Mouse (Mus musculus) embryo, embryonic 9.5 days (tissue): ENCODE measurements around the gene Ptger1.

Experiments used
- DNase-seq: peaks from one replicate; pipeline ENCODE4 v3.0.0-alpha.2; 2017; ENCODE audit errors: extremely low spot score

The Ptger1 gene

DNA sequence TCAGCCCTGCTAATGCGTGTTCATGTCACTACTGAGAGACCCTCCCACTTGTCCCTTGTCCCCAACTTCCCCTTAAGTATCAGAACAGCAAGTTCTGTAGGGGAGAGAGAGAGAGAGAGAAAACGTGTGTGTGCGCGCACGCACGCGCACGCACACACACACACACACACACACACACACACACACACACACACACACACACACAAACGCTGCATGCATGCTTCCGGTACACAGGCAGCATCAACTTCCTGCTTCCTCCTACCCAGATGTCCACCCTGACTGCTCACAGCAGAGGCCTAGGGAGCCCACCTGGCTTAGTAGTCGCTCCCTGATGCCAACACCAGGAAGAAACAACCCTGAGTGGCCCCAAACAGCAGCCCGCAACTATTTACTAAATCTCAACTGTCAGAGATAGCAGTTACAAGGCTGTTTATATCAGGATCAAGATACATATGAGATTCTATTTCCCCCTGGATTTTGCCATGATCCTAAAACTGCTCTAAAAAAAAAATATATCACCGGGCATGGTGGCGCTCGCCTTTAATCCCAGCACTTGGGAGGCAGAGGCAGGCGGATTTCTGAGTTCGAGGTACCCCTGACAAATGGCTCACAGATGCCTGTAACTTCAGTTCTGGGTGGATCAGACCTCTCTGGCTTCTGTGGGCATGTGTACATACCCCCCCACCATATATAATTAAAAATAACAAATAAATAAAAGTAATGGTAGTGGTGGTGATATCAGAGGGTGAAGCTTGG lies 29.1 kb downstream of the Ptger1 start:
- no peak for DNase-seq

DNA sequence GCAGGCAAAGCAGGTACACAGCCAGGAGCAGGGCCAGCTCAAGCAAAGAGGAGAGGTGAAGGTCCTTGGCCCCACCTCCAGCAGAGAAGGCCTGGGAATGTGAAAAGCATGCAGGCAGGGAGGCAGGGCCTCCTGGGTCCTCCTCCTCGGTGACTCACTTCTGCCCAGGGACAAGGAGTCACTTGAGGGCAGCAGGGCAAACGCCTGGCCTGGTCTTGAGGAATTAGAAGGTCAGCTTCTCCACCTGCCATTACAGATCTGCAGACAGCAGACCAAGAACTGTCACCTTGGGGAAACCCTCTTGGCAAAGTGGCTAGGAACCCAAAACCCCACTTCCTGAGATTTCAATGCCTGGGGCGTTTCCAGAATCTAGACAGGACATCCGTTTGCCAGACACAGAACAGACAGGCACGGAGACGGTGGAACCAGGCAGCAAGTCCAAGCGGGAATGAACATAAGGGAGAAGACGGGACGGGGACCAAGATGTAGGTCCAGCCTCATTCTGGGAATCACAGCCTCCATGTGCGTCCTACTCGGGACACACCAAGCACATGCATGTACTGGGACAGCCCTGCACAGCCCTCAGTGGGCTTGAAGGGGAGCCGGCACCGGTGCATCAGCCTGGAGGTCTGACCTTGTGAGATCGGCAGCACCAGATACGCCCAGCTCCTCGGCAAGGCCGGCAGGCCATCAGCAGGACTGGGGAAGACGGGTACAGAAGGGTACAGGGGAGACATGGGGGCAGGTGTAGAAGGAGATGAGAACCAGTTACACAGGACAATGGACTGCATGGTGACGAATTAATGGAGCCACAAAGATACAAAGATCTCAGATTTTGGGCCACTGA lies 31.1 kb downstream of the Ptger1 start:
- DNase-seq: no peak

DNA sequence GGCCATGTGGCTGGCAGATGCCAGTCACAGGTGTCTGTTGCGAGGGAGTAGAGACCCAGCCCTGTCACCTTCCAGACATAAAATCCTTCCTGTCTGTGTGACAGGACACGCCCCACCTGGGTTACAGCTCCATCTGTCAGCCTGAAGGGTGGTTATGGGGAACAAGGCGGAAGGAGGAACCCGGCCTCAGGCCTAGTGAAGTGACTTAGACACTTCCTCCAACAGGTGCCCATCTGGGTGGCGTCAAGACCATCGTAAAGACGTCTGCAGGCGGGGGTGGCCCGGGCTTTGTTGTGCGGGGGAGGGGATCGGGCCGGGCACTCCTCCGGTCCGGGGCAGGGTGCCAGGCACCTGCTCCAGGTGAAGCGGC lies 31.8 kb downstream of the Ptger1 start:
- DNase-seq: peak; percentile 35

DNA sequence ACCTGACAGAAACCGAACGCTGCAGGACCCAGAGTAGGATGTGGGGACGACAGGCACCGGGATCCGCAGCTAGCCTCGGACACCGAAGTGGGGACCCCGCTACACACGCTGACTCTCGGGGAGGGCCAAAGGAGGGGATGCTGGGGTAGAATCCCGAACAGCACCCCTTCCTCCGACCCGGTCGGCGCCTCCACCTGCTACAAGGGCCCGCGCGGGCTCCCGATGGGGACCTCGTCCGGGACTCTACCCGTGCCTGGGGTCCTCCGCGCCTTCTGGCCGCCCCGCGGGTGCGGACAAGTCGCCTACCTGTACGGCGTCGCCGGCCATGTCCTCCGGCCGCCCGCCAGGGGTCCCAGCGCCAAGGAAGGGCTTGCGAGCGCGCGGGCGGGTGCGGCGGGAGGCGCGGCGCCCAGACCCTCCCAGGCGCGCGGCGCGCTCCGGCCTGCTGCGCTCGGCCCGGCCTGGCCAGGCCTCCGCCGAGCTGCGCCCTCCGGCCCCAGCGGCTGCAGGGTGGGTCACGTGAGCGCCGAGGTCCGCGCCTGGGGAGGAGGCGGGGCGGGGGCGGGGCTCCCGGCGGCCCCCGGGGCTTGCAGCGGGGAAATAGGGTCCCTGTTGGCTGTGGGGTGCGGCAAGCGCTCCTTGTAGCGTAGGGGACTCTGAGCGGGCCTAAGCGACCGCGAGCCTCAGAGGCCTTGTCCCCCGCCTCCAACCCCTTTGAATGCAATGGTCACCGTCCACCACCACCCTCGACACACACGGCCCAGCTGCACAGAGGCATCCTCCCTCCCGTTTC lies 32.4 kb downstream of the Ptger1 start, which contains the start of gene Pkn1:
Gene Pkn1, minus strand, starts transcription at position 519 of the 793 bp plus-strand sequence.
- peak; percentile 88 for DNase-seq

DNA sequence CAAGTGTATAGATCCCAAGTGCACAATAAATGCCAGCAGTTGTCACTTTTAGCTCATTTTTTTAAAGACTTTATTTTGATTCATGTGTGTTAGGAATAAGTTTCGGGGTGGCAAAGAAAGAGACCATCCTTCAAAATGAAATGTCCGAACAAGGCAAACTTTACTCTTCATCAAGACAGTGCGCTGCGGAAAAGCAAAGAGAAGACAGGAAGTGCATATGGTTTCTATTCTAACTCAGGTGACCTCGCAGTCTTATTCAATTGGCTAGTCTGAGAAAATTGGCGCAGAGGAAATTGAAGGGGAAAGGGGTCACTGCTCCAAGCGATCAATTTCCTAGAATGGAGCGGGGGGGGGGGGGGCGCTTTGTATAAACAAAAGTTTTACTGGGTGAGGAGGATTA lies 33.1 kb downstream of the Ptger1 start:
- no peak for DNase-seq

DNA sequence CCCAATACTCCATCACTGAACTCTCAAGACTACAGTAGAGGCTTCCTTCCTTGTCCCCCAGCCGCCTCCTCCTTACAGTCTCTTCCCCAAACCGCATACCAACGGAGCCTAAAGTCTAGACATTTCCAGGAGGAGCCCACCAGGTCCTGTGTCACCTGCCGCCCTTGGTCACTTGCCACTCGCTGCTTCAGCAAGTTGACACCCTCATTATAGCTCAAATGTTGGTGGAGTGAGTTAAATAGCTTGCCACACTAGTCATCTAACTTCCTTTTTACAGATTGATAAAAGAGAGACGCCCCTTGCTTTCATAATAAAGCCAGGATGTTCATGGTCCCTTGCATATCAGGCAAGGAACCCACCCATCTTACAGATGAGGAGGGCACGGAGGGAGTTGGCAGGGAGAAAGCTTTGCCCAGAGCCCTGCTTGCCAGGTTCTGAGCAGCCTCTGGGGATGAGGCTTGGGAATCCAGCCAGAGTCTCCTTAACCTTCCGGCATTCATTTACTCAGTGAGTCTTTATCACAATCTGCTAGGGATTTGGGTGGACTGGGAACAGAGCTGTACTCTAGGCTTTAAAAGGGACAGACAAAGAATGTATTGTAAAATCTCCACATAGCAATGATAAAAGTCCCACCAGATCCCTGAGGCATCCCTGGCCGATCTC lies 34.1 kb downstream of the Ptger1 start:
- no peak for DNase-seq

DNA sequence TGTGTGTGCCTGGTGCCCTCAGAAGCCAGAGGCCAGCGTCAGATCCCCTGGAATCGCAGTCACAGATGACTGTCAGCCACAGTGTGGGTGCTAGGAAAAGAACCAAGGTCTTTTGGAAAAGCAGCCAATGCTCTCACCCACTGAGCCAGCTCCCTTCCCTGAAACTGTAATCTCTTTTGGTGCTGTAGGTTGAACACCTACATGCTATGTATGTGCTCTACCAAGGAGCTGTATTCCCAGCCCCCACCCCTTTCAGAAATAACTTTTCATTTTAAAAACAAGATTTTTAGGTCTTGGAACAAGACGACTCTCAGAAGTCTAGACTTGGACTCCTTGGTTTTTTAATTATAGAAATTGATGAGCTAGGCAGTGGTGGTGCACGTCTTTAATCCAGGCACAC lies 36.9 kb downstream of the Ptger1 start:
- no peak for DNase-seq

DNA sequence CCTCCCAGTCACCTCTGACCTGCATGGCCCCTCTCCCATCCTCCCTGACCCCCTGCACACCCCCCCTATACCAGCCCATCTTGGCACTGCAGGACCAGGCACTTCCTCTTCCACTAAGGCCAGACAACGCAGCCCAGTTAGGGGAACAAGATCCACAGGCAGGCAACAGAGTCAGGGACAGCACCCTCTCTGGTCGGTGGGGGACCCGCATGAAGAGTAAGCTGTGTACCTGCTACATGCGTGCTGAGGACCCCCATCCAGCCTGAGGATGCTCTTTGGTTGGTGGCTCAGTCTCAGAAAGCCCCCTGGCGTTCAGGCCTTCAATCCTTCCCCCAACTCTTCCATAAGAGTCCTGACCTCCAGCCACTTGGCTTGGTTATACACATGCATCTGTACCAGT lies 39.9 kb downstream of the Ptger1 start:
- DNase-seq: no peak

DNA sequence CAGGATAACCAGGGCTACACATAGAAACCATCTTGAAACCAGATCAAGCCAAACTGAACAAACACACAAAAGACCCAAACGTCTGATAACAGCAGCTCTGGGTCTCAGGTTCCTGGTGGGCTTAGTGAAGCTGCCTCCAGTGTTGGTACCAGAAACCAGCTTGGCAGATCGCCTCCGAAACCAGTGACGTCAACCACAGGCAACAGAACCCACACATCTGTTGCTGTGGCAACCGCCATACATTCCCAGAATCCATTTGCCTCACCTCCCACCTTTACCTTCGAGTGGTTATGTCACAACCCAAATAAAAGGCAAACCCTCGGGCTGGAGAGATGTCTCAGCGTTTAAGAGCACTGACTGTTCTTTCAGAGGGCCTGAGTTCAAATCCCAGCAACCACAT lies 41.1 kb downstream of the Ptger1 start:
- no peak for DNase-seq

DNA sequence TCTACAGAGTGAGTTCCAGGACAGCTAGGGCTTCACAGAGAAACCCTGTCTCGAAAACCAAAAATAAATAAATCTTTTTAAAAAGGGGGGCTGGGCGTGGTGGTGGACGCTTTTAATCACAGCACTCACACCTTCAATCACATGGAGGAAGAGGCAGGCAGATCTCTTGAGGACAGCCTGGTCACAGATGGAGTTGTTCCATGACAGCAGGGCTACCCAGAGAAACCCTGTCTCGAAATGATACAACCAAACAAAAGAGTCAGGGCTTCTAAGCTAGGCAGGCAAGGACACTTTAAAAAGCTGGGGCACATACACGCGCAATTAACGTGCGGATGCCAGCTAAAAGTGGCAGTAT lies 48.2 kb downstream of the Ptger1 start:
- no peak for DNase-seq

DNA sequence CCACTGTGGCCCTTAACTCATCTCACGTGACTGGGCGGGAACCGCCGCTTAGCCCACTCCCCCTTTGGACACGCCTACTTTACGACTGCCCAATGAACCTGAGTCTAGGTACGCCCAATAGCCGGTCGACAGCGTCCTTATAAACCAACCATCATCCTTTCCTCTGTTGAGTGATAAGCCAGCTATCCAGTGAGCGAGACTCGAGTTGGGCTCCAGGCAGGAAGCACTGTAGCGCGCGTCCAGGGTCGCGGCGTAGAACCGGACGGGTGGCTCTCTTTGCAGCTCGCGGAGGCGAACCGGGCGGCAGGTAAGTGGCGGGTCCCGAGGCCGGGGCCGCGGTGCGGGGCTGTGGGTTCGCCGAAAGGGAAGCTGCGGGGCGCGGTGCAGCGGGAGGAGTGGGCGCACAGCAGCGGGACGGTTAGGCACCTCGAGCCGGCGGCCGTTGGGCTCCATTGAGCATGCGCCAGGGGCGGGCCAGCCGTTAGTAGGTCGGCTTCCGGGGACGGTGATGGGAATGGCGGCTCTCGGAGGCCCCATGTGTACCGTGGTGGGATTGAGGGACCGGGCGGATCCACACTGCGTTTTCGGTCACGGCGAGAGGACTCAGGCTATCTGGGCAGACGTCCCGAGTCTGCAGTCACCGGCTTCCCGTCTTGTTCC lies 48.7 kb downstream of the Ptger1 start, which contains the start of gene Ddx39:
Gene Ddx39, plus strand, starts transcription at position 147 of the 660 bp plus-strand sequence.
- DNase-seq: peak; percentile 95

DNA sequence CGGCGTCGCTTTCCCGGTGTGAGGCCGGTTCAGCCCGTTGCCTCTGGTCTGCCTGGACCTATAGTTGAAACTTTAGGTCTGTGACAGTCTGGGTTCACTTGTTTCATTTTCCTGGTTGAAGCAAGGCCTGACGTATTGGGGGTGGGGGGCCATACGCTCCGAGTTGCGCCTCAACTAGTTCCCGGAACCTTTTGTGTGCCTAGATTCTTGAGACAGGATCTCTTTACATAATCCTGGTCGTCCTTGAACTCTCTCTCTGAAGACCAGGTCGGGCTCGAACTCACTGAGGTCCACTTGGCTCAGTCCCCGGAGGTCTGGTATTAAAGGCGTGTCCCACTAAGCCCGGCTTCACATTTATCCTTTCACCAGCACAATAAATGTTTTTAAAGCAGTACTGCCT lies 49.3 kb downstream of the Ptger1 start:
- no peak for DNase-seq

DNA sequence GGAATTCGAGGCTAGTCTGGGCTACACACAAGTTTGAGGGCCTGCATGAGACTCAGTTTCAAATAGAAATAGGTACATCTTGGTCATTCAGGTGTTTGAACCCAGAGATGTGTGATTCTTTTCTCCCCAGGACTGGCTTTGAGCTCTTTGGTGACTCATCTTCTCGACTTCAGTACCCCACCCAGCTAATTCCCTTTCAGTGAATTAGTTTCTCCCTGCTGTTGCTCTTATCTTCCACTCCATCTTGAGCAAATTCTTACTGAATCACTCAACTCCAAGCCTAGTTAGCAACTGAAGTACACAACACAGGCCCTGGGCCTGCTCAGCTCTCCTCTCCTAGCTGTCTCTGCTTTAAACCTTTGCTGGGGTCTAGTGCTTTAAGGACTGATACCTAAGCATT lies 50.1 kb downstream of the Ptger1 start:
- DNase-seq: no peak

DNA sequence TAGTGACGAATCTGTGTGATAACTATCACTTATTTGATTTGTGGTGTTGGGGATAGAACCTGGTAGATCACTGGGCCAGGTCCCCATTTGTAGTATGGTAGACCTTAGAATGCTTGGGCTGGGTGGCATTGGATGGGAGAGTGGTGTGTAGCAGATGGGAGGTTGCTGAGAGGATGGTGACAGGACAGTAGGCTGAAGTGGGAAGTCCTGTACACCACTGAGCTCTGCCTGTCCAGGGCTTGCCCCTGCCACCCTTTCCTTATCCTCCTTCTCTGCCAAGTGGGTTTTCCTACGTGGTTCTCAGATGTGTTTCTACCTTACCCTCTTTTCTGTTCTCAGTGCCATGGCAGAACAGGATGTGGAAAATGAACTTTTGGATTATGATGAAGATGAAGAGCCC lies 52.6 kb downstream of the Ptger1 start:
- no peak for DNase-seq

DNA sequence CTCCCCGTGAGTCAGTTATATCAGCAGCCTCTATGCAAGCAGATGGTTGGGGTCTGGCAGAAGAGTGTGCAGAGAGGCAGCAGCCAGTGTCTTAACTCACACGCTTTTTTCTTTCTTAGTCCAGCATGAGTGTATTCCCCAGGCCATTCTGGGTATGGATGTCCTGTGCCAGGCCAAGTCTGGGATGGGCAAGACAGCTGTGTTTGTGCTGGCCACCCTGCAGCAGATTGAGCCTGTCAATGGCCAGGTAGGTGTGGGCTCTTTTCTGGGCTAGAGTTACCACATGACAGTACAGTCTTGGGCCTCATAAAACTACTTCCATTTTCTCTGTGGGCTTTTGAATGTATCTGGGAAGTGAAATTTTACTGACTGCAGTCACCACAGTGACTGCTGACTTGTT lies 53.2 kb downstream of the Ptger1 start:
- DNase-seq: no peak

DNA sequence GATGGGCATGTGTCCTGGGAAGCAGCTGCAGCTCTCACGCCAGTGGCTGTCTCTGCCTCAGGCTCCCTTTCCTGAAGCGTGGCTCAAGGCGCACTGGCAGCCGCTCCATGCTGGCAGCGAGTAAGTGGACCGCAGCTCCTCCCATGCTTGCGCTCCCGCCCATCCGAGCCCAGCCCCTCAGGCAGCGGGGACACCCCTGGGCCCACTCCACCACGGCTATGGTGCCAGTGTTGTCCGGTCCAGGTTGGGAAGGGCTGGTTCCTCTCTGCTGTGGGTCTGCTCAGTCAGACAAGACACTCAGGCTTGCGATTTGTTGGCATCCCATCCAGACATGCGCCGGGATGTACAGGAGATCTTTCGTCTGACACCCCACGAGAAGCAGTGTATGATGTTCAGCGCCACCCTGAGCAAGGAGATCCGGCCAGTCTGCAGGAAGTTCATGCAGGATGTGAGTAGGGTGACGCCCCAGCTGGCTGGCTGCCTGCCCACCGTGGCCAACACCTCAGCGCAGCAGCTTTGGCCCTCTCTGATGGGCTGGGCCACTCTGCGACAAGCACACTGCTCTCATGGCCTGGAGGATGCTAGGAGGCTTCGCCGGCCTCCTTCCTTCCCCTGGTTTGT lies 55.0 kb downstream of the Ptger1 start:
- no peak for DNase-seq
